ENCODE assay signal across 15 mouse cellular contexts in the genomic region with DNA sequence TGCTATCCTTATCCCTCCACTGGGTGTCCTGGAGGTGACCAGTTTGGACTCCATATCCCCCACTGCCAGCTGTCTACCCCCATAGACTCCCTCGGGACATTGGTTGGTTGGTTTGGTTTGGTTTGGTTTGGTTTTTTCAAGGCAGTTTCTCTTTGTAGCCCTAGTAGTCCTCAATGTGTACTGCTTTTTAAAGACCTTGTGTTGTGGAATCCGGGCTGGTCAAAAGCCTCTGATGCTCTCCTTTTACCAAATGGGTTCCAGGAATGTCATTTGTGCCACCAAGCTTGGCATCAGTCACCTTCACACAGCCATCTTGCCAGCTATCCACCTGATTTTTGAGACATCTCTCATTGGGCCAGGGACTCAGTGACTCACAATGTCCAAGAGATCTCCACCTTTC. TPM values are rescaled to one million over a fixed set of nuclear protein-coding genes. Genes with fewer than 3 reads are reported as not detected.
"Had no signal": no experiment of that assay in that cellular context is flagged by ENCODE, and none has a peak within 500 bp of the region (broad histone marks: within the 10 kb centered on the region; RNA-seq: fewer than 3 reads in every experiment).

No protein-coding gene starts in this region.

- H3K27me3 ChIP-seq: midbrain, embryonic 13.5 days; midbrain, embryonic 15.5 days; neural tube, embryonic 12.5 days; stomach, embryonic 15.5 days had no signal

- H3K4me2 ChIP-seq: lung, embryonic 14.5 days; midbrain, embryonic 13.5 days; midbrain, embryonic 15.5 days; neural tube, embryonic 12.5 days; stomach, embryonic 15.5 days had no signal

- H3K4me1 ChIP-seq: midbrain, embryonic 13.5 days; stomach, embryonic 15.5 days had no signal

- H3K4me3 ChIP-seq: midbrain, embryonic 10.5 days; midbrain, embryonic 13.5 days; midbrain, embryonic 15.5 days; neural tube, embryonic 12.5 days; stomach, embryonic 15.5 days had no signal

- H3K9ac ChIP-seq: lung, embryonic 14.5 days; midbrain, embryonic 13.5 days; midbrain, embryonic 15.5 days; neural tube, embryonic 12.5 days; stomach, embryonic 15.5 days had no signal

- H3K27ac ChIP-seq: midbrain, embryonic 10.5 days; midbrain, embryonic 13.5 days; midbrain, embryonic 15.5 days; neural tube, embryonic 12.5 days; stomach, embryonic 15.5 days; stomach, postnatal 0 days had no signal

- H3K9me3 ChIP-seq: midbrain, embryonic 10.5 days; midbrain, embryonic 13.5 days; midbrain, embryonic 15.5 days; neural tube, embryonic 12.5 days; stomach, embryonic 15.5 days had no signal

RNA-seq across cellular contexts. Expression of a gene that starts 32.3 kb away (rescaled TPM):
- total RNA-seq: megakaryocyte, adult 5-6 weeks; megakaryocyte-erythroid progenitor cell, adult 5-6 weeks; neutrophil, adult 5-6 weeks had no signal
- polyA plus RNA-seq: liver, embryonic 16.5 days; lung, embryonic 14.5 days; lung, embryonic 16.5 days; midbrain, embryonic 10.5 days; midbrain, embryonic 15.5 days; neural tube, embryonic 12.5 days; neural tube, embryonic 14.5 days; spleen, adult 2 months; stomach, embryonic 15.5 days; stomach, postnatal 0 days; testis, adult 2 months had no signal

RNA-seq across cellular contexts. Expression of a gene that starts 35.0 kb away (rescaled TPM):
- total RNA-seq: megakaryocyte, adult 5-6 weeks; megakaryocyte-erythroid progenitor cell, adult 5-6 weeks; neutrophil, adult 5-6 weeks had no signal
- polyA plus RNA-seq: liver, embryonic 16.5 days; lung, embryonic 14.5 days; lung, embryonic 16.5 days; neural tube, embryonic 12.5 days; neural tube, embryonic 14.5 days; spleen, adult 2 months; stomach, embryonic 15.5 days; stomach, postnatal 0 days; testis, adult 2 months had no signal
